Mouse (Mus musculus): ENCODE results near the gene Nfkbil1. TPM values are rescaled to one million over a fixed set of nuclear protein-coding genes. Genes with fewer than 3 reads are reported as not detected.

The Nfkbil1 gene
- total RNA-seq (2023) = 10 to 100 TPM; 13.1 to 13.4 TPM

DNA sequence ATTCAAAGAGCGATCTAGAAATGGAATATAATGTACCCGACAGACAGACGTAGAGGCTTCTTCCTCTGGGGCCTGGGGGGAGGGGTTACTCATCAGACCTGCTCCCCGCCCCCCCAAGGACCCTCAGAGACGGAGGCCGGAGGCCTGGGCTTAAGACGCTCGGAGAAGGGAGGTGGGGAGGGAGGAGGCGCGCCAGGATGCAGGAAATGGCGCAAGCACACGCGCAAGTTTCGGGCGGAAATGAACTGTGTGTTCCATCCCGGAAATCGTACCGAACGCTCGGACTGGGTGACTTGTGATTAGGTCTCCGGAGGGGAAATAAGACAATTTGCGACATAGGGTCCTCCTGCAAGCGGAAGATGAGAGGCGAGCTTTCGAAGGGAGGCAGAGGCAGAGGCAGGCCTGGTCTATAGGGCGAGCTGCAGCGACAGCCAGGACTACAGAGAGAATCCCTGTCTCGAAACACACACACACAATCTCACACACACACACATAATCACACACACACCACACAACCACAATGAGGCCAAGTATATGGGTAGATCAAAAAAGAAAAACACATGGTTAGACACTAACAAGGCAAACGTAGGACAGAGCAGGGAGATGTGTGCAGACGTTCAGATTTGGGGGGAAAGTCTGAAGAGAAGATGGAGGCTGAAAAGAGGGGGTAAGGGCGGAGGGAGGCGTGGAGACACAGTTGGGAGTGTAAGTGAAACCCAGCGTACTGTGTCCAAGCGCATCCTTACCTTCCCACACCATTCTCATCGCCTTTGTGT, at the start of gene Nfkbil1:
Gene Nfkbil1 (minus strand): TSS at position 179 of the 776 bp plus-strand sequence.

DNA sequence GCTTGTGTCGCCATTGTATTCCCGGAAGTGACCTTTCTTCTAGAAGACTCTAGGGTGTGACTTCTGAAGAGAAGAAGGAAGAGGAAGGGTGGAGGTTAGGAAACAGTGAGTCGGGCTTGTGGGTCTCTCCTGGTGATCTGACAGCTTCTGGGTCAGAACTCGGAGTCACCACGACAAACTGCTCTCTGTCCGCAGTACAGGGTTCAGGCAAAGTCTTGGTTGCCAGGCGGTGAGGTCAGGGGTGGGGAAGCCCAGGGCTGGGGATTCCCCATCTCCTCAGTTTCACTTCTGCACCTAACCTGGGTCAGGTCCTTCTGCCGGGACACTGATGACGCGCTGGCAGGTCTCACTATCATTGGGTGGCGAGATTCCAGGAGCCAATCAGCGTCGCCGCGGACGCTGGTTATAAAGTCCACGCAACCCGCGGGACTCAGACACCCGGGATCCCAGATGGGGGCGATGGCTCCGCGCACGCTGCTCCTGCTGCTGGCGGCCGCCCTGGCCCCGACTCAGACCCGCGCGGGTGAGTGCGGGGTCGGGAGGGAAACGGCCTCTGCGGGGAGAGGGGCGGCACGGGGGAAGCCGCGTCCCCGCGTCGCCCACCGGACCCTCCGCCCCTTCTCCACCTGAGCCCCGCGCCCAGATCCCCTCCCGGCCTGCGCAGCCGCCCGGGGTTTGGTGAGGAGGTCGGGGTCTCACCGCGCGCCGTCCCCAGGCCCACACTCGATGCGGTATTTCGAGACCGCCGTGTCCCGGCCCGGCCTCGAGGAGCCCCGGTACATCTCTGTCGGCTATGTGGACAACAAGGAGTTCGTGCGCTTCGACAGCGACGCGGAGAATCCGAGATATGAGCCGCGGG, 27.3 kb upstream of the Nfkbil1 start, which contains the start of gene H2-D1:
Gene H2-D1 (plus strand): TSS at position 67 of the 859 bp plus-strand sequence.

DNA sequence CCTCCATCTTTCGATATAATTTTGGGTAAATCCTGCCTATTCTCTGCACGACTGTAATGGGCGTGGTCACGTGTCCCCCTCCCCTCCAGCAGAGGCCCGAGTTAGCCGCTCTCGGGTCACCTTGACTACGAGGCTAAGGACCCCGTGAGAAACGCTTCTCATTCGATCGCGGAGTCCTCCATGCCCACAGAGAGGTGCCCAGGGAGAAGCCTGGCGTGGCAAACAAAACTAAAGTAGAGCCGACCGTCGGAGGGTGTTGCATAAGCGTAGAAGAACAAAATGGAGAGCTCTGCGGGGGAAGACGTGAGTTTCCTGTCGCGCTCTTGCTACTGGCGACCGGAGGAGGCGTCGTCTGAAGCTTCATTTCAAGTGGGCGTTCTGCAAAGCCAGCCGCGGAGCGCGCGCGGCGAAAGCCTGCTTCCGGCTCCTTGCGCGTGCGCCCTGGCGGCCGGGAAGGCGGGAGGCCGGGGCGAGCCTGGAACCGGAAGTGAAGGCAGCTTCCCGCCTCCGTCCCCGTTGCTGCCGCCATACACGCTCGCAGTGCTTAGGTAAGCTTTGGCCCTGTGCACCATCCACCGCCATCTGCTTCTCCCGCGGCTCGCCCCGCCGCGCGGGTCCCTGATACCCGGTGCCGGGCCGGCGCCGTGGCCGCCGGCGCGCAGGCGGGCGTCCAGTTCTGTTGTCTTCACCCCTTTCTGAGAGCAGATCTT, 5.9 kb upstream of the Nfkbil1 start, which contains the start of gene Ddx39b:
Gene Ddx39b (plus strand): TSS at position 442 of the 710 bp plus-strand sequence.

DNA sequence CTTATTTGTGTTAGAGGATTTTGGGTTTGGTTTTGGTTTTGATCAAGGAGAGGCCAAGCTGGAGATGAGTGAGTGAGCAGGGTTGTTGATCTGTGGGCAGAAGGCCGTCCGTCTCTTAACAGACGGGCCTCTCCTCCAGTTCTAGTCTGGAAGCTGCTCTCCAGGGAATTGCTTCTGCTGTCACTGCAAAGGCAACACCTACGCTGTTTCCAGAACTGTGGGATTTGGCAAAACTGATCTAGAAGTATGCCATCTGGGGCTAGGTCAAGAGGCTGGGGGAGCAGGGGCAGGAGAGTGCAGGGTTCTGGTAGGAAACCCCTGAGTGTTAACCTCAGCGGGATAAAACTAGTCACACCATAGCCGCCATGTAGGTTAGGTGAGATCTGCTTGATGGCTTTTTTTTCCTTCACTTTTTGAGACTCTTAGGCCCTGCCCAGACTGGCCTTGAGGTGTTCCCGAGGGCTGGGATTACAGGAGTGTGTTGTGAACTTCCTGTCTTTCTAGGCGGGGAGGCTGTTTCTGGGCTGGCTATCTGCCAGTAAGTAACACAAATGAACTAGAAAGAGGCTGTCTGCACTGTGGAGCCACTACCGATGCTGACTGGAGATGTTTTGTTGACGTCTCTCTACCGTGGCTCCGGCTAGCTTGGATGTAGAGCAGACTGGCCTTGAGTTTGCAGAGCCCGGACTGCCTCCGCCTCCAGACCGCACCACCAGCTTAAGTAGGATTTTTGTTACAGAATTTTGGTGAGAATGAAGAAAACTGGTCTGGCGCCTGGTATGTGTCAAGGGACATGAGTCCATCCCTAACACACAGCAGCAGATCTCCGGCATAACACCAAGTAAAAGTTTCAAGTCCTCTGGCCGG, 2.2 kb downstream of the Nfkbil1 start, which contains the start of gene Atp6v1g2:
Gene Atp6v1g2 (plus strand): TSS at position 547 of the 867 bp plus-strand sequence.

DNA sequence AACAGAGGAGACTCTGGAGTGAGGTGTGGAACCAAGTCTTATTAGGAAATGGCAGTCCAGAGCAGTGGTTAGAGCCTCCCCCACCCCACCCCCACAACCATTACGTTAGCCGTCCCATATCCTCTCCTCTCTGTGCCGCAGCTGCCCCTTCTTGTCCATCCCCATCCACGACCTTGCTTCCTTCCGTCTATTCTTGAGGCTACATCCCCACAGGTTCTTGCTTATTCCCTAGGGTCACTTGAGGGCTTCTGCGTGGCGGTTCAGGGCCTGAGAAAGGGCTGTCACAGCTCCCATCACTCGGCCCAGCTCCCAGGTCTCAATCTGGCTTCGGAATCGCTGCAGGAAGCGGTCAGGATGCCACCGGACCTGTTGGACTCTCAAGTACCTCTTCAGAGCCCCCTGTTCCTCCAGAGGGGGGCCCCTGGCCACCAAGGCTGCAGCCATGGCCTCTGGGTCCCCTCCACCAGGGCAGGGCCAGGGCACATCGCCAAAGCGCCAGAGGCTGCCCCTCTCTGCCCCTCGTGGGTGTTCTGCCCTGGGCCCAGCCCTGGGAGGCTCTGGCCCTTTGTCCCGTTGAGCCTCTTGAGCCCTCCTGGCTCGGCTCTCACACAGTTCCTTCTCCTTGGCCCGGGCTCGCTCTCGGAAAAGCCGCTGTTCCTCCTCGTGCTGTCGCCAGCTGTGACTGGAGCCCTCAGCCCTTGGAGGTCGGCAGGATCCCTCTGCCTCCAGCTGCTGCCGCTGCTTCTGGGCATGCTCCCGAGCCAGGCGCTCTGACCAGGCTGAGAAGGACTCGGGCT, 15.2 kb downstream of the Nfkbil1 start, which contains the start of gene Gm16181:
Gene Gm16181 (plus strand): TSS at position 679 of the 797 bp plus-strand sequence.

DNA sequence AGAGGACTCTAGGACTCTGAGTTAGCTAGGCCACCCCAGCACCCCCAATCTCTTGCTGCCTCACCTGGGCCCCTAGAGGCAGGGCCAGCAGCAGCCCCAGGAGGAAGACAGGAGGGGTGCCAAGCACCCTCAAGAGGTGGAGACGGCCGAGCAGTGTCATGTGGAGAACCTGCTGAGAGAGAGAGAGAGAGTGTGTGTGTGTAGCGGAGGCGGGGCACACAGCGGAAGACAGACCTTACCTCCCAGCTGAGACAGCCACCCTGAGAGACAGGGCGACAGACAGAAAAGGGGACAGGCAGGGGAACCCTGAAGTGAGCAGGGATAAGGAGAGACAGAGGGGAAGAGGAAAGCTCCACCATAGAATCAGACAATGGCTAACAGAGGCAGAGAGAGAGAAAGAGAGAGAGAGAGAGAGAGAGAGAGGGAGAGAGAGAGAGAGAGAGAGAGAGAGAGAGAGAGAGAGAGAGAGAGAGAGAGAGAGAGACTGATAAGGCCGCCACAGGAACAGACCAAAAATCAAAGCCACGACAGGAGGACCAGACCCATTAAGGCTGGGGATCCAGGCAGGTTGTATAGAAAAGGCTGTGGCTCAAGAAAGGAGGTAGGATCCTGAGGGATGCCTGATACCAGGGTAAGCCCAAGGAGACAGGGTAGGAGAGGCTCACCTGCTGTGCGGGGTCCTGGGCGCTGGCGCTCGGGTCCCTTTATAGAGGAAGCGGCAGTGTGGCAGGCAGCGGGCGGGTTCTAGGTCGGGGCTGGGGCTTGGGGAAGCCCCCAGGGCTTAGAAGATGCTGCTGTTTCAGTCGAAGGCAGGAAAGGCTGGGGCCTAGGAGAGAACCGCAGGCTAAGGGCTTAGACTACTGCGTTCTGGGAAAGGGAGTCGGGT, 30.9 kb downstream of the Nfkbil1 start, which contains the start of gene Lta:
Gene Lta (minus strand): TSS at position 858 of the 886 bp plus-strand sequence.

DNA sequence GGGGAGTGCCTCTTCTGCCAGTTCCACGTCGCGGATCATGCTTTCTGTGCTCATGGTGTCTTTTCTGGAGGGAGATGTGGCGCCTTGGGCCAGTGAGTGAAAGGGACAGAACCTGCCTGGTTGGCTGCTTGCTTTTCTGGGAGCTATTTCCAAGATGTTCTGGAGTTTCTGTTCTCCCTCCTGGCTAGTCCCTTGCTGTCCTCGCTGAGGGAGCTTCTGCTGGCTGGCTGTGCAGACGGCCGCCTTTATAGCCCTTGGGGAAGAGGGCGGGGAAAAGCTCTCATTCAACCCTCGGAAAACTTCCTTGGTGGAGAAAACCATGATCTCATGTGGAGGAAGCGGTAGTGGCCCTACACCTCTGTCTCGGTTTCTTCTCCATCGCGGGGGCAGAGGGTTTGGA, 33.8 kb downstream of the Nfkbil1 start, which contains the start of gene Tnf:
Gene Tnf (minus strand): TSS at position 221 of the 400 bp plus-strand sequence.

DNA sequence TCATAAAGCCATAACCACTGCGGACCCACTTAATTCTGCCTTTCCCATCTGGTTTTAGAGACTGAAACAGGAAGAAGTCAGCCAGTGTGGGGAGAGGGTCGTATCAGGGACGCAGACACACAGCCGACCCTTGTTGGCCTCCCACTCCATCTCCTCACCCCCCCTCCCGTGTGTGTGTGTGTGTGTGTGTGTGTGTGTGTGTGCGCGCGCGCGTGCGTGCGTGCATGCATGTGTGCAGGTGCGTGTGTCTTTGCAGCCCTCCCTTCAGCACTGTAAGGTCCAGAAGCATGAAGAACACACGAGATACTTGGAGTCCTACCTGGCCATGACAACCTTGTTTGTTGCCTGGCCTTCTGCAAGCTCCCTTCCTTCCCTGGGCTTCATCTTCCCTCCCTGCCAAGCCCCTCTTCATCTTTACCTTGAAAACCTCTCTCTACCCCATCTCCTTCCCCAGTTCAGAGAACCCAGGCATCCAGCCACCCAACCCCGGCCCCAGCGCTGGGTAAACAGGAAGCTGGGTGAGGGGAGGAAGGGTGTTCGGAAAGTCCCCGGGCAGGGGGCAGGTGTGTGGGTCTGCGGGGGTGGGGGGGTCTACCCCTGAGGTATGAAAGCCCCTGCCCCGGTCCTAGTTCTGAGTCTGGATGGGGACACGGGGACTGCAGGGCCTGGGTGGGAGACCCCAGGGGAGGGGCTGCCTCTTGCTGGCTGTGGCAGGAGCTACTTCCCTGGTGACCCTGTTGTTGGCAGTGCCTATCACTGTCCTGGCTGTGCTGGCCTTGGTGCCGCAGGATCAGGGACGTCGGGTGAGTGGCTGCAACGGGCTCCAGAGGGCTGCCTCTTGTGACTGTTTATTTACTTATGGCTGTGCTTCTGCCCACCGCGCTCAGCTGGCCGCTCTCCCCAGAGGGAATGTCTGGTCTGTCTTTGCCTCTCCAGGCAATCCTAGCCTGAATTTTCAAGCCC, 41.4 kb downstream of the Nfkbil1 start, which contains the start of gene Ltb:
Gene Ltb (plus strand): TSS at position 559 of the 963 bp plus-strand sequence.

DNA sequence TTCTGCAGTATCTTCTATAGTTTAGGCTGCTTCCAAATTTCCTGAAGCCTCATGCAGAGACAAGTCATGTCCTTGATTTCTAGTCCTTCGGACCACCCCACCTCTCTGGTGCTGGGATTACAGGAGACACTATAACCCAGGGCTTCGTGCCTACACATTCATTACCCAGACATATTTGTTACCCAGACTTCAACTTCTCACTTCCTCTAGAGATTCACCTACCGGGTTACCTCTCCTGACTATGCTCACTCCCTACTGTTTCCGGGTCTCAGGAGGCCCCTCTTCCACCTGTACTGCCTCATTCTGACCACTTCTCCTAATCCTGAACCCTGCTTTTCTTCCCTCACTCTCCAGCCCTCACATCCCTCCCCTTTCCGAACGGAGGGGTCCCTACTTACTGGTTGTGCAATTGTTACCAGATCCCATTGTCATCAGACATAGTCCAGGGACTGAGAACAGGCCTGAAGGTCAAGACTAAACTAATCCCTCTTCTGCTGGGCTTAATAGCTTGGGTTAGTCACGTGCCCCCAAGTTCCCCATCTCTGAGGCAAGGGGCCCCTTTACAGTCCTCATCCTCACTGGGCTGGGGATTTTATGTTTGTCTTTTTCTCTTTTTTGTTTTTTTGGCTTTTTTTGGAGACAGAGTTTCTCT, 47.5 kb downstream of the Nfkbil1 start, which contains the start of gene Lst1:
Gene Lst1 (minus strand): TSS at position 481 of the 652 bp plus-strand sequence.

DNA sequence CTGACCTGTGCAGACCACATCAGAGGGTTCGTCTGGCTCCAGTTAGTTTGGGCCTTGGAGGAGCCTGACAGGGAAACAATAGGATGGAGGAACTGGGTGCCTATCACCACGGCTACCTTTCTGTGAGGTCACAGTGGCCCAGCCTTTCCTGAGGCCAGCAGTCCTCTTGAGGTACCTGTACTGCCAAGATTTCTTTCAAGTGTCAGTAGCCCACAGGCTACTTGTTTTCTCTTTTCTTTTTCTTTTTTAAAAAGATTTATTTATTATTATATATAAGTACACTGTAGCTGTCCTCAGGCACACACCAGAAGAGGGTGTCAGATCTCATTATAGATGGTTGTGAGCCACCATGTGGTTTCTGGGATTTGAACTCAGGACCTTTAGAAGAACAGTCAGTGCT, 59.6 kb downstream of the Nfkbil1 start, which contains the start of gene Aif1:
Gene Aif1 (minus strand): TSS at position 101 of the 400 bp plus-strand sequence.

Other genes with a start within 250 kb of the Nfkbil1 start
- gene Vars, start 234.8 kb downstream of the Nfkbil1 start, total RNA-seq (2023) = 10 to 100 TPM; 89.4 to 93.9 TPM
- under 1 TPM in 1 of 2 experiments, not detected in 1; 0.16 TPM for gene Vwa7, start 219.2 kb downstream of the Nfkbil1 start, total RNA-seq (2023)
- gene Sapcd1, start 207.8 kb downstream of the Nfkbil1 start, total RNA-seq (2023) = not detected
- gene Msh5, start 189.0 kb downstream of the Nfkbil1 start, total RNA-seq (2023) = 1 to 10 TPM; 1.0 to 2.2 TPM
- 100 to 1,000 TPM; 258 to 267 TPM for gene Clic1, start 185.8 kb downstream of the Nfkbil1 start, total RNA-seq (2023)
- gene Ddah2, start 176.8 kb downstream of the Nfkbil1 start, total RNA-seq (2023) = 1 to 10 TPM; 1.2 to 1.7 TPM
- gene Ly6g6c, start 170.4 kb downstream of the Nfkbil1 start, total RNA-seq (2023) = not detected
- gene Mpig6b, start 169.6 kb downstream of the Nfkbil1 start, total RNA-seq (2023) = not detected
- not detected for gene Ly6g6e, start 158.9 kb downstream of the Nfkbil1 start, total RNA-seq (2023)
- not detected for gene Ly6g6d, start 157.7 kb downstream of the Nfkbil1 start, total RNA-seq (2023)
- gene Ly6g6f, start 150.2 kb downstream of the Nfkbil1 start, total RNA-seq (2023) = not detected
- 10 to 100 TPM; 58.8 to 60.6 TPM for gene Abhd16a, start 146.5 kb downstream of the Nfkbil1 start, total RNA-seq (2023)
- not detected for gene Ly6g5c, start 127.5 kb downstream of the Nfkbil1 start, total RNA-seq (2023)
- gene Ly6g5b, start 120.4 kb downstream of the Nfkbil1 start, total RNA-seq (2023) = under 1 TPM; 0.42 to 0.61 TPM
- 10 to 100 TPM; 22.2 to 30.3 TPM for gene Gpank1, start 114.3 kb downstream of the Nfkbil1 start, total RNA-seq (2023)
- 100 to 1,000 TPM; 133 to 155 TPM for gene Csnk2b, start 113.7 kb downstream of the Nfkbil1 start, total RNA-seq (2023)
- 10 to 100 TPM; 15.5 to 25.3 TPM for gene D17H6S53E, start 109.4 kb downstream of the Nfkbil1 start, total RNA-seq (2023)
- not detected for gene Apom, start 103.7 kb downstream of the Nfkbil1 start, total RNA-seq (2023)
- gene Bag6, start 100.6 kb downstream of the Nfkbil1 start, total RNA-seq (2023) = 100 to 1,000 TPM; 324 to 360 TPM
- gene Prrc2a, start 70.9 kb downstream of the Nfkbil1 start, total RNA-seq (2023) = 100 to 1,000 TPM; 227 to 228 TPM
- gene Aif1, start 59.7 kb downstream of the Nfkbil1 start, total RNA-seq (2023) = 100 to 1,000 TPM; 172 to 206 TPM
- 100 to 1,000 TPM; 935 to 974 TPM for gene Lst1, start 47.4 kb downstream of the Nfkbil1 start, total RNA-seq (2023)
- 10 to 100 TPM; 72.7 to 86.4 TPM for gene Ltb, start 41.4 kb downstream of the Nfkbil1 start, total RNA-seq (2023)
- gene Tnf, start 33.8 kb downstream of the Nfkbil1 start, total RNA-seq (2023) = 10 to 100 TPM; 57.3 to 92.8 TPM
- not detected for gene Lta, start 30.4 kb downstream of the Nfkbil1 start, total RNA-seq (2023)
- 1 to 10 TPM in 1 of 2 experiments, not detected in 1; 1.3 TPM for gene Gm16181, start 15.0 kb downstream of the Nfkbil1 start, total RNA-seq (2023)
- gene Atp6v1g2, start 2.1 kb downstream of the Nfkbil1 start, total RNA-seq (2023) = 1 to 10 TPM; 1.8 to 4.2 TPM
- 100 to 1,000 TPM; 243 to 247 TPM for gene Ddx39b, start 6.0 kb upstream of the Nfkbil1 start, total RNA-seq (2023)
- gene H2-D1, start 26.9 kb upstream of the Nfkbil1 start, total RNA-seq (2023) = 1,000 to 10,000 TPM; 2,563 to 2,615 TPM
- gene H2-Q1, start 84.6 kb upstream of the Nfkbil1 start, total RNA-seq (2023) = 10 to 100 TPM; 10.2 to 13.7 TPM
- gene H2-Q2, start 106.5 kb upstream of the Nfkbil1 start, total RNA-seq (2023) = 10 to 100 TPM; 11.6 to 12.7 TPM
- gene H2-Q4, start 143.8 kb upstream of the Nfkbil1 start, total RNA-seq (2023) = 100 to 1,000 TPM; 176 to 190 TPM
- 10 to 100 TPM; 75.0 to 75.5 TPM for gene H2-Q6, start 189.1 kb upstream of the Nfkbil1 start, total RNA-seq (2023)
- gene H2-Q7, start 203.4 kb upstream of the Nfkbil1 start, total RNA-seq (2023) = 10 to 100 TPM; 83.8 to 92.9 TPM
- 10 to 100 TPM; 48.7 to 55.0 TPM for gene H2-Q10, start 234.3 kb upstream of the Nfkbil1 start, total RNA-seq (2023)

Measured in monocyte, adult 59 days (primary cell).